Mouse (Mus musculus) limb, embryonic 12.5 days (tissue): ENCODE measurements around the gene Ntrk2. TPM values are rescaled to one million over a fixed set of nuclear protein-coding genes. Genes with fewer than 3 reads are reported as not detected.

Experiments used
- ATAC-seq: fragments of 200-750 bp; cut with Nextera tagmentation; 2 replicates; pipeline ENCODE4 v1.8.0; 2017; ENCODE audit warnings: low read depth, moderate TSS enrichment; ENCODE audit not compliant: insufficient number of reproducible peaks, insufficient read depth, low FRiP score, low TSS enrichment
- H3K27ac ChIP-seq: fragments of 300-500 bp; sonication (generic); 2 replicates; pipeline ENCODE4 v1.5.1; 2016; ENCODE audit warnings: mild to moderate bottlenecking, moderate library complexity
- H3K27me3 ChIP-seq: fragments of 300-500 bp; sonication (generic); 2 replicates; pipeline ENCODE4 v1.6.1; 2016; ENCODE audit warnings: mild to moderate bottlenecking, moderate library complexity
- H3K36me3 ChIP-seq: fragments of 300-500 bp; sonication (generic); 2 replicates; pipeline ENCODE4 v1.6.1; 2016; ENCODE audit warnings: mild to moderate bottlenecking, moderate library complexity
- H3K4me1 ChIP-seq: fragments of 300-500 bp; sonication (generic); replicated peaks from 2 replicates; pipeline ENCODE4 v1.6.1; 2016
- H3K4me2 ChIP-seq: fragments of 300-500 bp; sonication (generic); 2 replicates; pipeline ENCODE4 v1.6.1; 2016; ENCODE audit warnings: mild to moderate bottlenecking, moderate library complexity
- H3K4me3 ChIP-seq: fragments of 300-500 bp; sonication (generic); replicated peaks from 2 replicates; pipeline ENCODE4 v1.5.1; 2016; ENCODE audit warnings: mild to moderate bottlenecking
- H3K9ac ChIP-seq: fragments of 300-500 bp; sonication (generic); replicated peaks from 2 replicates; pipeline ENCODE4 v1.6.1; 2016; ENCODE audit warnings: mild to moderate bottlenecking, moderate library complexity
- H3K9me3 ChIP-seq: fragments of 300-500 bp; sonication (generic); 2 replicates; pipeline ENCODE4 v1.6.1; 2016; ENCODE audit warnings: mild to moderate bottlenecking, moderate library complexity
- WGBS: fragments of 180-500 bp; shearing (Covaris S2); methylation state at CpG from one replicate; pipeline ENCODE4 v1.1.7; 2016; 5-methylcytosine and 5-hydroxymethylcytosine counted together
- polyA plus RNA-seq: library from polyadenylated mRNA; unstranded; fragments of >200 nt; fragmentation: Nextera tagmentation; extraction: Ambion mirVana; gene quantifications from 2 replicates; pipeline ENCODE4 v1.2.1, GENCODE M21; 2016

Gene Ntrk2
- polyA plus RNA-seq, 1 experiment from 2014 or later, result 4.9 TPM

GRCm38 (mm10) chr13:58902313-58902712 lies 95.9 kb downstream of the Ntrk2 start:
- no peak overlapping the region for H3K4me2 ChIP-seq
- H3K36me3 ChIP-seq, result no peaks in the 10 kb centered on the region
- WGBS, result 81% methylated on average over 8 of the region's 8 CpGs
- no peaks in the 10 kb centered on the region for H3K27me3 ChIP-seq
- H3K9me3 ChIP-seq, result 0 out of 2 replicates have a peak, but pooled peaks cover 5% of the 10 kb centered on the region
- H3K4me3 ChIP-seq, result no peak overlapping the region
- no peak overlapping the region for H3K27ac ChIP-seq
- no peak overlapping the region for H3K9ac ChIP-seq
- H3K4me1 ChIP-seq, result no peaks in the 10 kb centered on the region
- ATAC-seq, result no peak

- no peak overlapping the region for H3K4me3 ChIP-seq
- H3K36me3 ChIP-seq, result no peaks in the 10 kb centered on the region
- no peak overlapping the region for H3K27ac ChIP-seq
- no peaks in the 10 kb centered on the region for H3K27me3 ChIP-seq
- 62% methylated on average over 13 of the region's 13 CpGs for WGBS
- H3K4me2 ChIP-seq, result no peak overlapping the region
- H3K9me3 ChIP-seq, result 0 out of 2 replicates have a peak, but pooled peaks cover 2% of the 10 kb centered on the region
- no peak for ATAC-seq
- H3K4me1 ChIP-seq, result no peaks in the 10 kb centered on the region
- no peak overlapping the region for H3K9ac ChIP-seq
Measured at GRCm38 (mm10) chr13:58904742-58905735, 98.7 kb downstream of the Ntrk2 start.

- H3K9me3 ChIP-seq, result no peaks in the 10 kb centered on the region
- no peaks in the 10 kb centered on the region for H3K36me3 ChIP-seq
- no peak overlapping the region for H3K9ac ChIP-seq
- no peak overlapping the region for H3K4me2 ChIP-seq
- H3K4me3 ChIP-seq, result no peak overlapping the region
- no peak for ATAC-seq
- H3K27ac ChIP-seq, result no peak overlapping the region
- no peaks in the 10 kb centered on the region for H3K27me3 ChIP-seq
- WGBS, result 92% methylated on average over 2 of the region's 2 CpGs
- no peaks in the 10 kb centered on the region; the same call in 1 of the 2 replicates for H3K4me1 ChIP-seq
Measured at GRCm38 (mm10) chr13:58911936-58912335, 105.6 kb downstream of the Ntrk2 start.

- Histone ChIP-seq H3K4me2 (no peak overlapping the region), H3K9me3 (no peaks in the 10 kb centered on the region), H3K27ac (no peak overlapping the region), H3K4me1 (peaks cover 3% of the 10 kb centered on the region), H3K4me3 (no peak overlapping the region), H3K36me3 (no peaks in the 10 kb centered on the region), H3K9ac (no peak overlapping the region), H3K27me3 (no peaks in the 10 kb centered on the region)
- no peak for ATAC-seq
Measured at GRCm38 (mm10) chr13:58912559-58912958, 106.2 kb downstream of the Ntrk2 start.

- Histone ChIP-seq H3K9ac (no peak overlapping the region), H3K27me3 (no peaks in the 10 kb centered on the region), H3K4me3 (no peak overlapping the region), H3K27ac (no peak overlapping the region), H3K36me3 (no peaks in the 10 kb centered on the region), H3K4me1 (peaks cover 6% of the 10 kb centered on the region), H3K4me2 (no peak overlapping the region), H3K9me3 (no peaks in the 10 kb centered on the region)
- 76% methylated on average over 6 of the region's 6 CpGs for WGBS
- ATAC-seq, result no peak
Measured at GRCm38 (mm10) chr13:58914061-58914814, 107.9 kb downstream of the Ntrk2 start.

- no peak overlapping the region for H3K27ac ChIP-seq
- no peaks in the 10 kb centered on the region for H3K27me3 ChIP-seq
- ATAC-seq, result no peak
- H3K9ac ChIP-seq, result no peak overlapping the region
- no peak overlapping the region for H3K4me2 ChIP-seq
- H3K4me1 ChIP-seq, result peaks cover 6% of the 10 kb centered on the region
- 95% methylated on average over 2 of the region's 2 CpGs for WGBS
- no peaks in the 10 kb centered on the region for H3K9me3 ChIP-seq
- H3K4me3 ChIP-seq, result no peak overlapping the region
- no peaks in the 10 kb centered on the region for H3K36me3 ChIP-seq
Measured at GRCm38 (mm10) chr13:58916348-58916747, 110.0 kb downstream of the Ntrk2 start.

GRCm38 (mm10) chr13:58920241-58920640 lies 113.9 kb downstream of the Ntrk2 start:
- Histone ChIP-seq H3K4me1 (peaks cover 10% of the 10 kb centered on the region), H3K27ac (no peak overlapping the region), H3K9ac (no peak overlapping the region), H3K36me3 (no peaks in the 10 kb centered on the region), H3K4me3 (no peak overlapping the region), H3K9me3 (no peaks in the 10 kb centered on the region), H3K27me3 (no peaks in the 10 kb centered on the region), H3K4me2 (no peak overlapping the region)
- 71% methylated on average over 7 of the region's 7 CpGs for WGBS
- ATAC-seq, result no peak

- H3K4me3 ChIP-seq, result no peak overlapping the region
- ATAC-seq, result no peak
- no peaks in the 10 kb centered on the region for H3K9me3 ChIP-seq
- no peaks in the 10 kb centered on the region for H3K36me3 ChIP-seq
- no peak overlapping the region for H3K27ac ChIP-seq
- H3K27me3 ChIP-seq, result no peaks in the 10 kb centered on the region
- WGBS, result 62% methylated on average over 3 of the region's 3 CpGs
- peaks cover 10% of the 10 kb centered on the region; the same call in 1 of the 2 replicates for H3K4me1 ChIP-seq
- H3K4me2 ChIP-seq, result no peak overlapping the region
- H3K9ac ChIP-seq, result no peak overlapping the region
Measured at GRCm38 (mm10) chr13:58921255-58921654, 114.9 kb downstream of the Ntrk2 start.

GRCm38 (mm10) chr13:58921705-58922104 lies 115.3 kb downstream of the Ntrk2 start:
- Histone ChIP-seq H3K4me2 (no peak overlapping the region), H3K4me3 (no peak overlapping the region)
- no peak for ATAC-seq

GRCm38 (mm10) chr13:58922174-58922573 lies 115.8 kb downstream of the Ntrk2 start:
- H3K27me3 ChIP-seq, result no peaks in the 10 kb centered on the region
- no peak for ATAC-seq
- H3K4me1 ChIP-seq, result peaks cover 10% of the 10 kb centered on the region; the same call in 1 of the 2 replicates
- 85% methylated on average over 15 of the region's 15 CpGs for WGBS
- H3K27ac ChIP-seq, result no peak overlapping the region
- H3K9ac ChIP-seq, result no peak overlapping the region
- H3K36me3 ChIP-seq, result no peaks in the 10 kb centered on the region
- no peaks in the 10 kb centered on the region for H3K9me3 ChIP-seq
- H3K4me2 ChIP-seq, result no peak overlapping the region
- H3K4me3 ChIP-seq, result no peak overlapping the region

More at GRCm38 (mm10) chr13:58921705-58922104, 115.3 kb downstream of the Ntrk2 start:
- H3K36me3 ChIP-seq, result no peaks in the 10 kb centered on the region
- no peak overlapping the region for H3K9ac ChIP-seq
- H3K27me3 ChIP-seq, result no peaks in the 10 kb centered on the region
- H3K27ac ChIP-seq, result no peak overlapping the region
- H3K9me3 ChIP-seq, result no peaks in the 10 kb centered on the region
- 85% methylated on average over 10 of the region's 10 CpGs for WGBS
- H3K4me1 ChIP-seq, result peaks cover 10% of the 10 kb centered on the region; the same call in 1 of the 2 replicates

GRCm38 (mm10) chr13:58923496-58923895 lies 117.1 kb downstream of the Ntrk2 start:
- Histone ChIP-seq H3K9me3 (no peaks in the 10 kb centered on the region), H3K4me3 (no peak overlapping the region), H3K4me1 (peaks cover 4% of the 10 kb centered on the region; the same call in 1 of the 2 replicates), H3K36me3 (no peaks in the 10 kb centered on the region), H3K4me2 (no peak overlapping the region), H3K27ac (no peak overlapping the region), H3K27me3 (no peaks in the 10 kb centered on the region), H3K9ac (no peak overlapping the region)
- WGBS, result 89% methylated on average over 7 of the region's 7 CpGs
- no peak for ATAC-seq
